In the genomic region with DNA sequence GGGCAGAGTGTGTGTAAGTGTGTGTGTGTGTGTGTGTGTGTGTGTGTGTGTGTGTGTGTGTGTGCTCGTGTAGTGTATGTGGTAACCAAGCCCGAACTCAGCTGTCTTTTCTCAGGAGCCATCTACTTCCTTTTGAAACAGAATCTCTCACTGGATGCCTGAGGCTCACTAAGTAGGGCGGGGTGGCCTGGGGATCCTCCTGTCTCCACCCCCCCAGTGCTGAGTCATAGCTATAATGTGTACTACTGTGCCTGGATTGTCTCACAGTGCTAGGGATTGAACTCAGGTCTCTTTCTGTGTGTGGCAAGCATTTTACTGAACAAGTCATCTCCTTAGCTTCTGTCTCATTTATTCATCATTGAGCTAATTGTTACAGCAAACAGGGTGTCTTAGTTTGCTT, we compare ENCODE assay signal across 8 mouse cellular contexts. TPM values are rescaled to one million over a fixed set of nuclear protein-coding genes. Genes with fewer than 3 reads are reported as not detected.
DNase-seq lines count a peak whose midpoint lies in the region; ATAC-seq and TF ChIP-seq lines count a peak whose summit lies in the region.

No protein-coding gene starts in this region.

- H3K9me3 ChIP-seq in embryonic facial prominence, embryonic 11.5 days (replicated peaks; ENCODE audit: control insufficient read depth, low read length): no peaks in the 10 kb centered on the region
- no peaks in the 10 kb centered on the region for H3K9me3 ChIP-seq in embryonic facial prominence, embryonic 10.5 days
- no peaks in the 10 kb centered on the region for H3K9me3 ChIP-seq in G1E (replicated peaks)
- H3K9me3 ChIP-seq in liver, embryonic 13.5 days (replicated peaks): no peaks in the 10 kb centered on the region
- H3K9me3 ChIP-seq in hindbrain, embryonic 11.5 days (ENCODE audit: control insufficient read depth, low read length): no peaks in the 10 kb centered on the region

- peak; percentile 43 for DNase-seq in embryonic facial prominence, embryonic 11.5 days (ENCODE audit: low spot score)
- no peak for DNase-seq in embryonic facial prominence, embryonic 10.5 days (ENCODE audit: low spot score)
- DNase-seq in G1E (ENCODE audit: low spot score): peak; percentile 27
- DNase-seq in heart, adult 11 months: peak; percentile 97
- peak; percentile 86 for DNase-seq in liver, embryonic 13.5 days
- peak; percentile 36 to 50 for DNase-seq in thymus, postnatal 10 days (ENCODE audit: low spot score in 2 of 2)
- DNase-seq in hindbrain, embryonic 11.5 days (ENCODE audit: low spot score): no peak
- no peak for DNase-seq in B cell, adult 2 months

- H3K27me3 ChIP-seq in embryonic facial prominence, embryonic 11.5 days (ENCODE audit: control insufficient read depth, insufficient read depth, low read length): no peaks in the 10 kb centered on the region
- H3K27me3 ChIP-seq in embryonic facial prominence, embryonic 10.5 days (replicated peaks; ENCODE audit: low read depth, poor library complexity, severe bottlenecking): no peaks in the 10 kb centered on the region
- no peaks in the 10 kb centered on the region; the same call in 1 of the 2 replicates for H3K27me3 ChIP-seq in G1E (ENCODE audit: insufficient read depth, low read length)
- no peaks in the 10 kb centered on the region for H3K27me3 ChIP-seq in liver, embryonic 13.5 days
- no peaks in the 10 kb centered on the region for H3K27me3 ChIP-seq in hindbrain, embryonic 11.5 days (ENCODE audit: control insufficient read depth, insufficient read depth, low read length)

- H3K4me1 ChIP-seq in embryonic facial prominence, embryonic 11.5 days (ENCODE audit: control insufficient read depth, insufficient read depth, low read length): peaks cover 4% of the 10 kb centered on the region; the same call in 1 of the 2 replicates
- peaks cover 13% of the 10 kb centered on the region for H3K4me1 ChIP-seq in embryonic facial prominence, embryonic 10.5 days
- peaks cover 48% of the 10 kb centered on the region for H3K4me1 ChIP-seq in G1E (ENCODE audit: insufficient read depth, low read depth, low read length)
- peaks cover 95% of the 10 kb centered on the region for H3K4me1 ChIP-seq in liver, embryonic 13.5 days (replicated peaks)
- peaks cover 4% of the 10 kb centered on the region; the same call in 1 of the 2 replicates for H3K4me1 ChIP-seq in hindbrain, embryonic 11.5 days (replicated peaks; ENCODE audit: control insufficient read depth, insufficient read depth, low read length)

- ATAC-seq in embryonic facial prominence, embryonic 11.5 days (replicated peaks; ENCODE audit: insufficient number of reproducible peaks, low FRiP score, low TSS enrichment, low read depth): no peak
- peak; percentile 92 for ATAC-seq in G1E (ENCODE audit: extremely low read depth, insufficient number of reproducible peaks, low FRiP score, poor library complexity, severe bottlenecking)
- ATAC-seq in liver, embryonic 13.5 days (ENCODE audit: low read depth): peak; percentile 88
- no peak for ATAC-seq in hindbrain, embryonic 11.5 days (ENCODE audit: low FRiP score)

- no peak overlapping the region for H3K4me2 ChIP-seq in embryonic facial prominence, embryonic 11.5 days (ENCODE audit: low read depth, low read length)
- peak overlapping the region; percentile 60 for H3K4me2 ChIP-seq in liver, embryonic 13.5 days
- no peak overlapping the region for H3K4me2 ChIP-seq in hindbrain, embryonic 11.5 days (replicated peaks; ENCODE audit: low read depth, low read length)

- no peaks in the 10 kb centered on the region for H3K36me3 ChIP-seq in embryonic facial prominence, embryonic 11.5 days (replicated peaks; ENCODE audit: control insufficient read depth, insufficient read depth, low read depth, low read length)
- H3K36me3 ChIP-seq in embryonic facial prominence, embryonic 10.5 days (replicated peaks): no peaks in the 10 kb centered on the region
- H3K36me3 ChIP-seq in G1E (replicated peaks): no peaks in the 10 kb centered on the region
- no peaks in the 10 kb centered on the region; the same call in 1 of the 2 replicates for H3K36me3 ChIP-seq in liver, embryonic 13.5 days
- H3K36me3 ChIP-seq in hindbrain, embryonic 11.5 days (ENCODE audit: control insufficient read depth, insufficient read depth, low read length): no peaks in the 10 kb centered on the region

- no peak overlapping the region for H3K27ac ChIP-seq in embryonic facial prominence, embryonic 11.5 days (replicated peaks; ENCODE audit: low read depth, low read length)
- H3K27ac ChIP-seq in embryonic facial prominence, embryonic 10.5 days (replicated peaks): no peak overlapping the region
- peak overlapping the region; percentile 94 for H3K27ac ChIP-seq in liver, embryonic 13.5 days
- H3K27ac ChIP-seq in hindbrain, embryonic 11.5 days (ENCODE audit: low read depth, low read length): no peak overlapping the region

- no peak overlapping the region for H3K4me3 ChIP-seq in embryonic facial prominence, embryonic 11.5 days (ENCODE audit: low read depth, low read length)
- no peak overlapping the region for H3K4me3 ChIP-seq in embryonic facial prominence, embryonic 10.5 days
- no peak overlapping the region for H3K4me3 ChIP-seq in G1E (ENCODE audit: low read depth, low read length)
- H3K4me3 ChIP-seq in liver, embryonic 13.5 days (replicated peaks): peak overlapping the region; percentile 10; the same call in 1 of the 2 replicates
- no peak overlapping the region for H3K4me3 ChIP-seq in hindbrain, embryonic 11.5 days (ENCODE audit: low read depth, low read length)

- WGBS in embryonic facial prominence, embryonic 11.5 days: 54% methylated on average over 3 of the region's 3 CpGs
- 69% methylated on average over 3 of the region's 3 CpGs for whole genome bisulfite sequencing in embryonic facial prominence, embryonic 10.5 days
- 2% methylated on average over 3 of the region's 3 CpGs for WGBS in liver, embryonic 13.5 days (ENCODE audit: insufficient replicate concordance)
- 59% methylated on average over 3 of the region's 3 CpGs for WGBS in hindbrain, embryonic 11.5 days

- H3K9ac ChIP-seq in embryonic facial prominence, embryonic 11.5 days (replicated peaks; ENCODE audit: low read length): no peak overlapping the region
- H3K9ac ChIP-seq in liver, embryonic 13.5 days: peak overlapping the region; percentile 59
- H3K9ac ChIP-seq in hindbrain, embryonic 11.5 days (ENCODE audit: low read depth, low read length): no peak overlapping the region

- TF ChIP-seq CTCF in G1E (IDR thresholded peaks at IDR 0.05; ENCODE audit: low read depth, low read length): no peak

RNA-seq across cellular contexts. Expression of a gene that starts 12.6 kb away (rescaled TPM):
- 1.0 and 1.2 TPM in 2 replicates for polyA plus RNA-seq in embryonic facial prominence, embryonic 11.5 days (2014; fragmentation: Nextera tagmentation; extraction: Ambion mirVana)
- 1.6 and 2.5 TPM in 2 replicates for polyA plus RNA-seq in embryonic facial prominence, embryonic 10.5 days (2016; fragmentation: Nextera tagmentation; extraction: Ambion mirVana)
- not detected in 2 replicates for total RNA-seq in G1E (2014; fragmentation: Nextera tagmentation)
- total RNA-seq in G1E (2017): 0.06 and 0.11 TPM in 2 replicates
- not detected in 2 replicates for polyA plus RNA-seq in G1E (2012)
- 0.06 TPM in 2 replicates for polyA plus RNA-seq in liver, embryonic 13.5 days (2015; fragmentation: Nextera tagmentation; extraction: Ambion mirVana)
- polyA plus RNA-seq in hindbrain, embryonic 11.5 days (2014; fragmentation: Nextera tagmentation; extraction: Ambion mirVana): 5.4 and 5.7 TPM in 2 replicates

Comparison
In these comparisons a context has a peak if more than half of its experiments do, and no peak if none do; other contexts are left out.
1. DNase-seq: peak in embryonic facial prominence, embryonic 11.5 days (single experiment), G1E (single experiment), heart, adult 11 months (single experiment), liver, embryonic 13.5 days (single experiment) and thymus, postnatal 10 days (2 of 2); none in embryonic facial prominence, embryonic 10.5 days (single experiment), hindbrain, embryonic 11.5 days (single experiment) and B cell, adult 2 months (0 of 2).
2. ATAC-seq: peak in G1E (single experiment) and liver, embryonic 13.5 days (single experiment); none in embryonic facial prominence, embryonic 11.5 days (single experiment) and hindbrain, embryonic 11.5 days (single experiment).